Mouse (Mus musculus) cerebellum, postnatal 14 days (tissue): ENCODE measurements around the gene Dcun1d4.
"Not testable (repeated sequence)": the region's sequence is repeated elsewhere in the genome, so short reads cannot be mapped to it uniquely, and the experiment has no call there.

Experiments used
- DNase-seq, 2 experiments: peaks; one replicate each; pipeline ENCODE4 v3.0.0; 2021; ENCODE audit warnings: mixed read lengths in 2 of 2

Dcun1d4 gene

GRCm38 (mm10) chr5:73548237-73548636, 67.4 kb downstream of the Dcun1d4 start:
- DNase-seq = no peak

- no peak for DNase-seq
Observed at GRCm38 (mm10) chr5:73548838-73549237, 68.0 kb downstream of the Dcun1d4 start.

GRCm38 (mm10) chr5:73551836-73552235, 71.0 kb downstream of the Dcun1d4 start:
- DNase-seq = no peak

- DNase-seq = peak in 1 of 2 experiments; percentile 45
Observed at GRCm38 (mm10) chr5:73553903-73554302, 73.1 kb downstream of the Dcun1d4 start.

- no peak for DNase-seq
Observed at GRCm38 (mm10) chr5:73555096-73555852, 74.5 kb downstream of the Dcun1d4 start.

GRCm38 (mm10) chr5:73556733-73557425, 76.1 kb downstream of the Dcun1d4 start:
- DNase-seq = no peak

GRCm38 (mm10) chr5:73558756-73559155, 78.0 kb downstream of the Dcun1d4 start:
- DNase-seq = no peak

GRCm38 (mm10) chr5:73564038-73564437, 83.2 kb downstream of the Dcun1d4 start:
- peak; percentile 38 to 67 for DNase-seq

- no peak for DNase-seq
Observed at GRCm38 (mm10) chr5:73566119-73566518, 85.3 kb downstream of the Dcun1d4 start.

GRCm38 (mm10) chr5:73566892-73567291, 86.1 kb downstream of the Dcun1d4 start:
- no peak for DNase-seq

- no peak for DNase-seq
Observed at GRCm38 (mm10) chr5:73569181-73569580, 88.4 kb downstream of the Dcun1d4 start.

- DNase-seq = no peak
Observed at GRCm38 (mm10) chr5:73571395-73572156, 90.8 kb downstream of the Dcun1d4 start.

GRCm38 (mm10) chr5:73572846-73573245, 92.0 kb downstream of the Dcun1d4 start:
- no peak for DNase-seq

GRCm38 (mm10) chr5:73573789-73574188, 93.0 kb downstream of the Dcun1d4 start:
- DNase-seq = no peak

- DNase-seq = peak in 1 of 2 experiments; percentile 18
Observed at GRCm38 (mm10) chr5:73574616-73575015, 93.8 kb downstream of the Dcun1d4 start.

GRCm38 (mm10) chr5:73576708-73577107, 95.9 kb downstream of the Dcun1d4 start:
- DNase-seq = no peak

GRCm38 (mm10) chr5:73578131-73578530, 97.3 kb downstream of the Dcun1d4 start:
- no peak for DNase-seq

- DNase-seq = not testable (repeated sequence)
Observed at GRCm38 (mm10) chr5:73584011-73584410, 103.2 kb downstream of the Dcun1d4 start.

GRCm38 (mm10) chr5:73585212-73586115, 104.7 kb downstream of the Dcun1d4 start:
- peak; percentile 55 to 78 for DNase-seq

- no peak for DNase-seq
Observed at GRCm38 (mm10) chr5:73586597-73586996, 105.8 kb downstream of the Dcun1d4 start.

- no peak for DNase-seq
Observed at GRCm38 (mm10) chr5:73587119-73587518, 106.3 kb downstream of the Dcun1d4 start.
